Mouse (Mus musculus) heart, postnatal 0 days (tissue): ENCODE results near the gene Rpl23a. TPM values are rescaled to one million over a fixed set of nuclear protein-coding genes. Genes with fewer than 3 reads are reported as not detected.

Source experiments
- ATAC-seq: fragments of 200-750 bp; cut with Nextera tagmentation; 2 replicates; pipeline ENCODE4 v1.8.0; 2017; ENCODE audit warnings: low read depth, moderate number of reproducible peaks, moderate library complexity; ENCODE audit not compliant: insufficient read depth
- DNase-seq: peaks from one replicate; pipeline ENCODE4 v3.0.0-alpha.2; 2016; ENCODE audit warnings: low spot score
- H3K27ac ChIP-seq: fragments of 300-500 bp; sonication (generic); 2 replicates; pipeline ENCODE4 v1.5.1; 2014; ENCODE audit warnings: low read depth, mild to moderate bottlenecking
- H3K27me3 ChIP-seq: fragments of 300-500 bp; sonication (generic); 2 replicates; pipeline ENCODE4 v1.6.1; 2014; ENCODE audit warnings: low read length, mixed read lengths; ENCODE audit not compliant: control insufficient read depth, insufficient read depth
- H3K36me3 ChIP-seq: fragments of 300-500 bp; sonication (generic); replicated peaks from 2 replicates; pipeline ENCODE4 v1.6.1; 2014; ENCODE audit warnings: low read length, mixed read lengths; ENCODE audit not compliant: control insufficient read depth, insufficient read depth
- H3K4me1 ChIP-seq: fragments of 300-500 bp; sonication (generic); 2 replicates; pipeline ENCODE4 v1.6.1; 2014; ENCODE audit warnings: antibody characterized with exemption; ENCODE audit not compliant: control insufficient read depth, insufficient read depth
- H3K4me2 ChIP-seq: fragments of 300-500 bp; sonication (generic); 2 replicates; pipeline ENCODE4 v1.6.1; 2014; ENCODE audit warnings: low read depth, mild to moderate bottlenecking, low read length, moderate library complexity
- H3K4me3 ChIP-seq: fragments of 300-500 bp; sonication (generic); 2 replicates; pipeline ENCODE4 v1.5.1; 2014; ENCODE audit warnings: low read depth, low read length
- H3K9ac ChIP-seq: fragments of 300-500 bp; sonication (generic); replicated peaks from 2 replicates; pipeline ENCODE4 v1.6.1; 2014; ENCODE audit warnings: low read depth, low read length, mixed read lengths
- H3K9me3 ChIP-seq: fragments of 300-500 bp; sonication (generic); replicated peaks from 2 replicates; pipeline ENCODE4 v1.6.1; 2016; ENCODE audit warnings: low read length; ENCODE audit not compliant: control insufficient read depth
- CTCF ChIP-seq: IDR thresholded peaks from 2 replicates; pipeline ENCODE4 v1.5.1; 2016; ENCODE audit warnings: antibody characterized with exemption, control low read depth, low read depth
- EP300 ChIP-seq: IDR thresholded peaks from 2 replicates; pipeline ENCODE4 v1.6.1; 2016; ENCODE audit warnings: antibody characterized with exemption, low read depth
- WGBS: fragments of 180-500 bp; shearing (Covaris S2); extraction: QIAGEN DNeasy Blood & Tissue Kit; methylation state at CpG from one replicate; pipeline ENCODE4 v1.1.7; 2014; 5-methylcytosine and 5-hydroxymethylcytosine counted together
- polyA plus RNA-seq: library from polyadenylated mRNA; unstranded; fragments of >200 nt; fragmentation: Nextera tagmentation; extraction: Ambion mirVana; gene quantifications from 2 replicates; pipeline ENCODE4 v1.2.1, GENCODE M21; 2015
- total RNA-seq: library from RNA; depleted of rRNA; stranded (reverse); fragments of >200 nt; gene quantifications from 2 replicates; pipeline ENCODE4 v1.2.3, GENCODE M21; 2014; ENCODE audit warnings: low replicate concordance

The Rpl23a gene
- total and polyA plus RNA-seq, 2 experiments from 2014 or later, result 473 to 719 TPM

- no peaks in the 10 kb centered on the region for H3K27me3 ChIP-seq
- ATAC-seq (no peak), DNase-seq (no peak)
- H3K4me3 ChIP-seq, result no peak overlapping the region
- no peak overlapping the region for H3K9ac ChIP-seq
- peaks cover 28% of the 10 kb centered on the region for H3K36me3 ChIP-seq
- H3K9me3 ChIP-seq, result no peaks in the 10 kb centered on the region
- no peaks in the 10 kb centered on the region for H3K4me1 ChIP-seq
- TF ChIP-seq CTCF (no peak), EP300 (no peak)
- no peak overlapping the region for H3K4me2 ChIP-seq
- 91% methylated on average over 3 of the region's 3 CpGs for WGBS
- H3K27ac ChIP-seq, result no peak overlapping the region
These were observed 19.0 kb upstream of the Rpl23a start for GRCm38 (mm10) chr11:78202372-78202771.

GRCm38 (mm10) chr11:78195101-78195863 lies 11.9 kb upstream of the Rpl23a start:
- Histone ChIP-seq H3K9ac (peak overlapping the region; percentile 40), H3K27me3 (no peaks in the 10 kb centered on the region), H3K4me3 (peak overlapping the region; percentile 55), H3K4me2 (peak overlapping the region; percentile 69), H3K27ac (no peak overlapping the region; the same call in 1 of the 2 replicates), H3K36me3 (peaks cover 20% of the 10 kb centered on the region), H3K4me1 (peaks cover 6% of the 10 kb centered on the region; the same call in 1 of the 2 replicates), H3K9me3 (no peaks in the 10 kb centered on the region)
- DNase-seq (no peak), ATAC-seq (no peak)
- WGBS, result 47% methylated on average over 23 of the region's 23 CpGs
- TF ChIP-seq CTCF (no peak), EP300 (no peak)

- no peak overlapping the region for H3K27ac ChIP-seq
- peak overlapping the region; percentile 40 for H3K9ac ChIP-seq
- H3K27me3 ChIP-seq, result no peaks in the 10 kb centered on the region
- peak; percentile 54 for DNase-seq
- peak; percentile 68 for ATAC-seq
- peak overlapping the region; percentile 55 for H3K4me3 ChIP-seq
- TF ChIP-seq CTCF, result no peak
- no peak for TF ChIP-seq EP300
- WGBS, result 6% methylated on average over 30 of the region's 30 CpGs
- peaks cover 20% of the 10 kb centered on the region for H3K36me3 ChIP-seq
- H3K9me3 ChIP-seq, result no peaks in the 10 kb centered on the region
- H3K4me1 ChIP-seq, result peaks cover 6% of the 10 kb centered on the region; the same call in 1 of the 2 replicates
- peak overlapping the region; percentile 69 for H3K4me2 ChIP-seq
These were observed 11.2 kb upstream of the Rpl23a start for GRCm38 (mm10) chr11:78194411-78195100.

- Histone ChIP-seq H3K9ac (no peak within 1 kb of the TSS), H3K4me2 (peak within 1 kb of the TSS; percentile 69; the same call in 1 of the 2 replicates), H3K27ac (no peak within 1 kb of the TSS), H3K9me3 (no peaks in the 10 kb centered on the region), H3K4me1 (peaks cover 6% of the 10 kb centered on the region; the same call in 1 of the 2 replicates), H3K36me3 (peaks cover 20% of the 10 kb centered on the region), H3K27me3 (no peaks in the 10 kb centered on the region), H3K4me3 (no peak within 1 kb of the TSS; the same call in 1 of the 2 replicates)
- WGBS, result 43% methylated on average over 1 of the region's 1 CpGs
- ATAC-seq (no peak), DNase-seq (no peak)
- TF ChIP-seq CTCF, result no peak
- TF ChIP-seq EP300, result no peak
These were observed 9.7 kb upstream of the Rpl23a start, which contains the start of gene Proca1 for GRCm38 (mm10) chr11:78193113-78193512. Proca1 (plus strand) TSS chr11:78193392.

GRCm38 (mm10) chr11:78190041-78190440 lies 6.7 kb upstream of the Rpl23a start:
- Histone ChIP-seq H3K4me2 (0 out of 2 replicates have a peak overlapping the region, but pooled peaks have one; percentile 74), H3K27ac (peak overlapping the region; percentile 78; the same call in 1 of the 2 replicates), H3K27me3 (no peaks in the 10 kb centered on the region), H3K9ac (no peak overlapping the region), H3K4me1 (peaks cover 5% of the 10 kb centered on the region; the same call in 1 of the 2 replicates), H3K36me3 (peaks cover 20% of the 10 kb centered on the region), H3K4me3 (peak overlapping the region; percentile 71; the same call in 1 of the 2 replicates), H3K9me3 (no peaks in the 10 kb centered on the region)
- WGBS, result 73% methylated on average over 6 of the region's 6 CpGs
- ATAC-seq, result no peak
- no peak for TF ChIP-seq CTCF
- TF ChIP-seq EP300, result no peak
- DNase-seq, result no peak
